Mouse (Mus musculus): ENCODE measurements around the gene Fcrl5.

GRCm38 (mm10) chr3:87435479-87435878 lies at the start of gene Fcrl5:
- TF ChIP-seq POLR2A (IDR thresholded peaks at IDR 0.05; ENCODE audit: borderline replicate concordance, extremely low read depth, low read depth, low read length), result no peak
- no peak for TF ChIP-seq CTCF (IDR thresholded peaks at IDR 0.05; ENCODE audit: insufficient read depth, low read length)

All from lung, adult 2 months (tissue).